Mouse (Mus musculus): Measurements from ENCODE around the gene Zfp692.

DNA sequence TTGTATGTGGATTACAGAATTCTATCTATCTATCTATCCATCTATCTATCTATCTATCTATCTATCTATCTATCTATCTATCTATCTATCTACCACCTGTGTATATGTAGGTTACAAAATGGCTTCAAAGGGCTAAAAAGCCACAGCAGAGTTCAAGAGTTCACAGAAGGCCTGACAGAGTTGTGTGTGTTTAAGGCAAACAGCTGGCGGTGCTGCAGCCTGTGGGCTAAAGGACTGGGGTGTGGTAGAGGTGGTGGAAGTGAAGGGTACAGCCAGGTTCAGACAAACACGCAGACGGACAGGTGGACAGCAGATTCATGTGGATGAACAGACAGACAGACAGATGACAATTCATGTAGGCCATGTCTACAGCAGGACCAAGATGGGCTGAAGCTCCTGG, 38.6 kb upstream of the Zfp692 start:
- TF ChIP-seq POLR2A (IDR thresholded peaks at IDR 0.05; ENCODE audit: borderline replicate concordance, low read depth, low read length), result no peak
- TF ChIP-seq CTCF (IDR thresholded peaks at IDR 0.05; ENCODE audit: low read depth, low read length), result no peak
